Mouse (Mus musculus) T-helper 17 cell (primary cell): ENCODE results near the gene AL732309.1.

Experiments used
- in situ Hi-C, 2 experiments: fragments of 300-600 bp; cut with MboI, MseI; formaldehyde crosslinking; loops; 1 replicate in 1 of 2; 2 replicates in 1 of 2; pipeline ENCODE4 v1.15.1; 2025; ENCODE audit warnings: high pct_unique_total_duplicates in 2 of 2

AL732309.1 gene

DNA sequence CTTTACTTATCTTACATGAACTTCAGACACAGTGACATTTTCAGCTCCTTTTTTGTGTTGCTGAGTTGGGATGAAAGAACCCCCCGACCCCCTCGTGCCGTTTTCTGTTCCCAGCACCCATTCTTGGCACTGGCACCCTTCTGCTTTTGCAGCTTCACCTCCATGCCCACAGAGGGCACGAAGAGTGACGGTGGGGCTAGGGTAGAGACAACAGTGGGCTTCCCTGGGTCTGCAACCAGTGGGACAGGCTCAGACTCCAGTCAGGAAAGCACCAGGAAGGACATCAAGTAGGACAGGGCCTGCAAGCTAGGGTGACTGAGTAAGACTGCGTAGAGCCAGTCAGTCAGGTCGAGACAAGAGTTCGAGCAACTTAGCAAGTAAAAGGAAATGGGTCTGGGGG is 6.4 kb downstream of the AL732309.1 start:
- in situ Hi-C loops = no loop called here

- in situ Hi-C loops = no loop called here
These were observed 6.9 kb downstream of the AL732309.1 start for GRCm38 (mm10) chr2:25239766-25240165.

GRCm38 (mm10) chr2:25238106-25238505 is 8.6 kb downstream of the AL732309.1 start:
- in situ Hi-C loops = no loop called here

DNA sequence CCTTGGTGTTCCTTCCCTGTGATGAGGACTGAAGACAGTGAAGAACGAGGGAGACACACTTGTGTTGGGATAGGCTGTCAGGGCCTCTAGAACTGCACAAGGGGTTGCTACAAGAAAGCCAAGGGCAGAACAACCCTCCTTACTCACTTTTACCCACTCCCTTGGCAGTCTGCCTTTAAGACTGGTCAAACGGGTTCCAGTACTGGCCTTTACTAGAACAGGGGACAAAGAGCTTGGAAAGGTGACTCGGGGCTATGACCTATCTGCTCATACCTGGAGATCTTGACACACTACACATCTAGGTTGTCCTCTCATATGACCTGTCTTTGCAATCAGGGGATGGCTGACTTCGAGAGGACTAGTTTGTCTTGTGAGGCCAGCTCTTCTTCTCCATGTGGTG is 9.1 kb downstream of the AL732309.1 start:
- in situ Hi-C loops = no loop called here

DNA sequence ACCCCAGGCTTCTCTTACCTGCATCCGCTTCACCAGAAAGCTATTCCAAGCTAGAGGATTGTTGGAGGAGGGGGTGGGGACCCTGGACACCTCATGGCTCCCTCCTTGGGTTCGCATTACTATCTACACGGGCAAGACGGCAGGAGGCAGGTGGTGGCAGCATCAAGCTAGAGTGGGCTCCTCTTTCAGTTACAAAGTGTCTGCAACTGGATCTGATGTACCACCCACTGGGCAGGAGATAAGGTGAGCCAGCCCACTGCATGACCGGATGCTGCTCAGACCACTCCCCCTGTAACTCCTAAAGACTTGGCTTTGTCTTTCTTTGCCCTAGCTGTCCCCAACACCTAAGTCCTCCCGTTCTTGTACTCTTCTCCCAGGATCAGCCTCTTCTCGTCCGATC is 10.0 kb downstream of the AL732309.1 start, which contains the start of gene Rnf224:
TSS of gene Rnf224 (minus strand) at position 174 of the 400 bp plus-strand sequence.
- in situ Hi-C loops = no loop called here

GRCm38 (mm10) chr2:25234551-25235220 is 12.0 kb downstream of the AL732309.1 start:
- in situ Hi-C loops = no loop called here

DNA sequence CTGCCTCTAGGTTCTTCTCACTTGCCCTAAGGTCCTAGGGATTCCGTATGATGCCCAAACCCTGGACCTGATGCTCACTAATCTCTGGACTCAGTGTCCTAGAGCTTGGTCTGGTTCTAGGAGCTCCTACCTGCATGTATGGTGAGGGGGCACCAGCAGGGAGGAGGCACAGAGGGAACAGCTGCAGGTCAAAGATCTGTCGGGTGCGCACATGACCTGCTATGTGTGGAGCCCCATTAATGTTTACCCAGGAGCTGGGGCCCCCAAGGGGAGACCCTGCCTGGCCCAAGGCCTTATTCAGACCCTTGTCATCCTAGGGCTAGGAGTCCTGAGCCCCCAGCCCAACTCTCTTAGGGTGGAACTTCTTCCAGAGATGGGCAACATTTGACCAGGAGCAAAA is 12.6 kb downstream of the AL732309.1 start, which contains the start of gene Slc34a3:
TSS of gene Slc34a3 (minus strand) at position 315 of the 400 bp plus-strand sequence.
- in situ Hi-C loops = no loop called here

- in situ Hi-C loops = no loop called here
These were observed 13.2 kb downstream of the AL732309.1 start for GRCm38 (mm10) chr2:25233421-25233820.

- in situ Hi-C loops = no loop called here
These were observed 15.6 kb downstream of the AL732309.1 start for GRCm38 (mm10) chr2:25231038-25231437.

DNA sequence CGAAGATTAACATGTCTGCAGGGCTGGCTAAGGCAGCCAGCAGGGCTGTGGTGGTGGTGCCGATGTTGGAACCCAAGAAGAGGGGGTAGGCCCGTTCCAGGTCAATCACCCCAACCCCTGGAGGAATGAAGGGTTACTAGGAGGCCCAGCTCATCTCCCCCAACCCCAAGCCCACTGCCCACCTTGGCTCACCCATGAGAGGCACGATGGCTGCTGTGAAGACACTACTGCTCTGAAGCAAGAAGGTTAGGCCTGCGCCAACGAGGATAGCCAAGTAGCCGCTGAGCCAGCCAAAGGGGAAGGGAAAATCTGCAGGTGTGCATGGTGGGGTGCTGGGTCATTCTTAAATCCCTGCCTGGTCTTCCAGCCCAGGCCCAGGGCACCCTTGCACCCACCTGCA is 16.1 kb downstream of the AL732309.1 start:
- in situ Hi-C loops = no loop called here

DNA sequence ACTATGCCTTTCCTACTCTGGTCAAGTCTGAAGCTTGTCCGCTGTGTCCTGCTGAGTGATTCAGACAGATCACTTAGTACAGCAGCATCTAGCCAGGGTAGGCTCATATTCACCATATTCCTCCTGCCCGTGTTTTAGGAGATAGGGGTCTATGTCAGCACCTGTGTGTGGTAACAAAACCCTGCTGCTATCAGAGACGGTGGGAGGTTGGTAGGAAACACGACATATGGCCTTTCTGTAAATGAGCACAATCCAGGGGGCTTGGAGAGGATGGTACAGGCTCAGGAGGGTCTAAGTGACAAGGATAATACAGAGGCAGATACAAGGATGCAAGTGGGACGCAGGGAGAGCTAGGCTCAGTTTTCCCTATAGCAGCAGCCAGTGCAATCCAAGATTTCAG is 17.1 kb downstream of the AL732309.1 start:
- in situ Hi-C loops = no loop called here

GRCm38 (mm10) chr2:25228995-25229530 is 17.6 kb downstream of the AL732309.1 start:
- in situ Hi-C loops = no loop called here

DNA sequence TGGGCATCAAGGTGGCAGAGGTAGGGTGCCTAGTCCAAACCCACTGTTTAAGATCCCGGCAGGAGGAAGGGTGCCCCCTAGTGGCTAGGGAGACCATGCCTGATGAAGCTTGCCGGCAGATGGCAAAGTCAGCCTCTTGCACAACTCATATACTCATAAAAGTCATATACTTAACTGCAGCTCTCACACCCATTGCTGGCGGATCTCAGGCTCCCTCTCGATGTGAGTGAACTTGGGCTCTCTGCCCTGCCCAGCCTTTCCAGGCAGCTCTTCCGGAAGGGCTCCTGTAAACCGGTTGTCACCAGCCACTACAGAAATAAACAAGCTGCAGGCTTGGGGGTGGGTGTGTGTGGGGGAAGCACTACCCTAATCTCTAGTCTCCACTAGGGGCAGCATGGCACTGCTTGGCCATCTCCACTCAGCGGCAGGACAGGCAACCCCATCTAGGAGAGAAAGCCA is 18.2 kb downstream of the AL732309.1 start:
- in situ Hi-C loops = no loop called here

GRCm38 (mm10) chr2:25227406-25227805 is 19.3 kb downstream of the AL732309.1 start:
- in situ Hi-C loops = no loop called here

GRCm38 (mm10) chr2:25226864-25227263 is 19.8 kb downstream of the AL732309.1 start:
- in situ Hi-C loops = no loop called here

DNA sequence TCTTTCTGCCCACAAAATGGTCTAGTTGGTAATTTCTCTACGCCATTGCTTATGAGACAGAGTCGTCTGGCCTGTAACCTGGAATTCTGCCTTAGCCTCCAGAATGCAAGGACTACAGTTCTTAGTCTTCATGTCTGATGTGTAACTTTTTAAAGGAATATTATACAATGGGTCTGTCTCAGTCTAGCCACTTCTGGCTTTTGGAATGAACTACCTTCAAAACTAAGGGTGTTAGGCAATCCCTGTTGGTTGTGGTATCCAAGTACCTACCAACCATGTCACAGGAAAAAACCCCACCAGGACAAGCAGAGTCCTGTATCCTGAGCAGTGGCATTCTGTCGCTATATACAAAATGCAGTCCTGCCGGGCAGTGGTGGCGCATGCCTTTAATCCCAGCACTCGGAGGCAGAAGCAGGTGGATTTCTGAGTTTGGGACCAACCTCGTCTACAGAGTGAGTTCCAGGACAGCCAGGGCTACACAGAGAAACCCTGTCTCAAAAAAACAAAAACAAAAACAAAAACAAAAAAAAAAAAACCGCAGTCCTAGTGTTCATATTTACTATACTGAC is 20.8 kb downstream of the AL732309.1 start:
- in situ Hi-C loops = no loop called here

DNA sequence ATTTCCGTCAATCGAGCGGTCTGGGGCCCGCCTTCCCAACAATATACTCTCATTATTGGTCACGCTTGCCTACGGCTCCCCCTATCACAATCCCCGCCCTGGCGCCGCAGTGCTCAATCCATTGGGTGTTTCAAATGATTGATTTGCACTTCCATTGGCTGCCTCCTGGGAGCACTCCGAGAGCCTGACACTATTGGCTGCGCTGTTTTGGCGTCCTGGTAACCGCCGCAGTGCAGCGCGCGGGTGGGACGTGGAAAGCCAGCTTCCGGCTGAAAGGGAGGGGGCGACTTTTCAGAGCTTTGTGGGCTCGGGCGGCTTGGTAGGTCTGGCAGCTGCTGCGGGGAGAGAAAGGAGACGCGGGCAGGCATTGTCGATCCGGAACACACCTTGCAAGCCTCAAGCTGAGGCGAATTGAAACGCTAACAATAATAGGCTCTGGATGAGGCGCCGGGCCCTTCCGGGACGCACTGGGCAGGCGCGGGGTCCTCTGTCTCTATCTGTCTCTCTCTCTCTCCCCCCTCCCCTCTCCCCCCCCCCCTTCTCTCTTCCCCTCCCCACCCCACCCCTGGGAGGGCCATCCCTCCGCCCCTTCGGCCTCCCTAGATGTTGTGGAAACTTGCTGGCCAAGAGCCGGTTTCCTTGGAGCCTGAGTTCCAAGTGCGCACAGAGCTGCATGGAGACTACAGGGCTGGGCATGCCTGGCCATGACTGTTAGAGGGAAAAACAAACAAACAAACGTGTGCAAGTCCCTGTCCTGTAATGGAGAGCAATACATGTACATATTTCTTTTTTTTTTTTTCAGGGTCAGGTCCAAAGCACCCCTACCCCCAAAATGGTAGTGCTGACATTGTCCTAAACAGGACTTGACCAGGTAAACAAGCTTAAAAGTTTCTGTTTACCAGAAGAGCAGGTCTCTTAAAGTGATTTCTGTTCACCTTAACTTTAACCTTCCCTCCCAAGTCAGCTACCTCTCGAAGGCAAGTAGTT is 21.6 kb downstream of the AL732309.1 start:
- in situ Hi-C loops = loop anchor here in 1 of 2 experiments (5.0 to 25.0 kb wide), 2 partner anchors 32 to 1687 kb away; partner anchors contain the start of genes Med22, Rpl7a, Surf1 and Surf2

DNA sequence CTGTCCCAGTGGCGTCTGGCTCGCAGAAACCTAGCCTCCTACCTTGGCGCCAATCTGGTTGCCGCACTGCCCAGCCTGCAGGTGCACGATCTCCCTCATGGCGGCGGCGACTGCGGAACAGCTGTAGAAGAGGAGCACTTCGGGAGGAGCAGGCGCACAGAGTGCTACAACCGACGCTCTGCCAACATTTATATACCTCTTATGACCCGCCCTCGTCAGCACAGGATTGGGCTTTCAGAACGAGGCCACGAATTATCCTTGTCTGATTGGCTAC is 22.2 kb downstream of the AL732309.1 start, which contains the start of gene Tubb4b:
TSS of gene Tubb4b (minus strand) at position 211 of the 274 bp plus-strand sequence.
- in situ Hi-C loops = loop anchor here in 1 of 2 experiments (5.0 to 25.0 kb wide), 2 partner anchors 33 to 1688 kb away; partner anchors contain the start of genes Med22, Rpl7a, Surf1 and Surf2

GRCm38 (mm10) chr2:25223681-25224491 is 22.8 kb downstream of the AL732309.1 start:
- in situ Hi-C loops = loop anchor here in 1 of 2 experiments (5.0 to 25.0 kb wide), 2 partner anchors 33 to 1688 kb away; partner anchors contain the start of genes Med22, Rpl7a, Surf1 and Surf2

DNA sequence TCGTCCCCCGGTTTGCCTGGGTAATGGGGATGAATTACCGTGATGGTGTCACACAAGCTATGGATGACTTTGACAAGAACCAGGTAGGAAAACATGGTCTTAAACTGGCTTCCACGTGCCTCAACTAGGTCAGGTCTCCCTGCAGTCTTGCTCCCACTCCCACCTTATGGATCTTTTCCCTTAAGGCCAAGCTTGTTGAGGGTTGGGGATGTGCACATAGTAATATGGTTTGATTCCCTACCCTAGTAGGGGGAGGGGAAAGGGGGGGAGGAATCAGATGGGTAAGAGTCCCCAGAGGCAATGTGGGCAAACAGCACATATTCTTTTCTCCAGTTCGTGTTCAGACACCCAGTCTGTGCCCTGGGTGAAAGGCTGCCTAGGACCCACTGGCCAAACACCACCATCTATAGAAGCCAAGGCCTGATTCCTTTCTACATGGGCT is 25.3 kb downstream of the AL732309.1 start:
- in situ Hi-C loops = loop anchor here in 1 of 2 experiments (5.0 to 25.0 kb wide), 2 partner anchors 36 to 1691 kb away; partner anchors contain the start of genes Med22, Rpl7a, Surf1 and Surf2
